Mouse (Mus musculus) hindbrain, embryonic 13.5 days (tissue): ENCODE measurements around the gene Chadl. TPM values are rescaled to one million over a fixed set of nuclear protein-coding genes. Genes with fewer than 3 reads are reported as not detected.
"Not testable (repeated sequence)": the region's sequence is repeated elsewhere in the genome, so short reads cannot be mapped to it uniquely, and the experiment has no call there.

Source experiments
- ATAC-seq: fragments of 200-750 bp; cut with Nextera tagmentation; 2 replicates; pipeline ENCODE4 v1.8.0; 2017; ENCODE audit warnings: moderate TSS enrichment; ENCODE audit not compliant: low FRiP score
- H3K27ac ChIP-seq: fragments of 300-500 bp; sonication (generic); 2 replicates; pipeline ENCODE4 v1.5.1; 2015; ENCODE audit warnings: inconsistent platforms, mild to moderate bottlenecking, moderate library complexity
- H3K27me3 ChIP-seq: fragments of 300-500 bp; sonication (generic); 2 replicates; pipeline ENCODE4 v1.6.1; 2015; ENCODE audit warnings: mild to moderate bottlenecking, inconsistent platforms
- H3K36me3 ChIP-seq: fragments of 300-500 bp; sonication (generic); 2 replicates; pipeline ENCODE4 v1.6.1; 2015; ENCODE audit warnings: mild to moderate bottlenecking, inconsistent platforms
- H3K4me1 ChIP-seq: fragments of 300-500 bp; sonication (generic); replicated peaks from 2 replicates; pipeline ENCODE4 v1.6.1; 2015; ENCODE audit warnings: inconsistent platforms
- H3K4me2 ChIP-seq: fragments of 300-500 bp; sonication (generic); 2 replicates; pipeline ENCODE4 v1.6.1; 2015; ENCODE audit warnings: inconsistent platforms, mild to moderate bottlenecking, moderate library complexity
- H3K4me3 ChIP-seq: fragments of 300-500 bp; sonication (generic); 2 replicates; pipeline ENCODE4 v1.5.1; 2015; ENCODE audit warnings: mild to moderate bottlenecking, inconsistent platforms
- H3K9ac ChIP-seq: fragments of 300-500 bp; sonication (generic); 2 replicates; pipeline ENCODE4 v1.6.1; 2015; ENCODE audit warnings: mild to moderate bottlenecking, inconsistent platforms
- H3K9me3 ChIP-seq: fragments of 300-500 bp; sonication (generic); 2 replicates; pipeline ENCODE4 v1.6.1; 2016; ENCODE audit warnings: inconsistent platforms
- WGBS: fragments of 180-500 bp; shearing (Covaris S2); methylation state at CpG from one replicate; pipeline ENCODE4 v1.1.7; 2015; 5-methylcytosine and 5-hydroxymethylcytosine counted together
- polyA plus RNA-seq: library from polyadenylated mRNA; unstranded; fragments of >200 nt; fragmentation: Nextera tagmentation; extraction: Ambion mirVana; gene quantifications from 2 replicates; pipeline ENCODE4 v1.2.1, GENCODE M21; 2015

The Chadl gene
- polyA plus RNA-seq, 1 experiment from 2014 or later: 14.2 TPM

DNA sequence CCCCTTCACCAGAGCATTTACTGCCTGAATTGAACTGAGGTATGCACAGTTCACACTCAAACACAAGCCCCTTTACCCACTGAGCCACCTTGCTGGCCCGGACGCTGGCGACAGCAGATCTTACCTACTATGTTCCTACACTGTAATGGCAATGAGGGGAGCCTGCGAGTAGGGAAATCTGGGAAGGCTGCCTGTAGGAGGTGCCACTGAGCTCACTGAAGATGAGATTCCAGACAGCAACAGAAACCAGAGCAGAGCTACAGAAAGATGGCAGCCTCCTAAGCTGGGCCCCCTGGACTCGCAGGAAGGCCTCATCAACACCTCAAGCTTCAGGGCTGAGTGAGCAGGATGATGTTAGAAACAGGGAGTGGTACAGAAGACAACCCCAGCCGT is 22.0 kb upstream of the Chadl start:
- no peak for ATAC-seq
- 95% methylated on average over 6 of the region's 6 CpGs for WGBS
- H3K4me1 ChIP-seq: peaks cover 14% of the 10 kb centered on the region
- no peaks in the 10 kb centered on the region for H3K9me3 ChIP-seq
- H3K27me3 ChIP-seq: no peaks in the 10 kb centered on the region
- H3K36me3 ChIP-seq: peaks cover 92% of the 10 kb centered on the region
- peak overlapping the region; percentile 82 for H3K27ac ChIP-seq
- no peak overlapping the region for H3K4me2 ChIP-seq
- no peak overlapping the region for H3K9ac ChIP-seq
- no peak overlapping the region for H3K4me3 ChIP-seq

DNA sequence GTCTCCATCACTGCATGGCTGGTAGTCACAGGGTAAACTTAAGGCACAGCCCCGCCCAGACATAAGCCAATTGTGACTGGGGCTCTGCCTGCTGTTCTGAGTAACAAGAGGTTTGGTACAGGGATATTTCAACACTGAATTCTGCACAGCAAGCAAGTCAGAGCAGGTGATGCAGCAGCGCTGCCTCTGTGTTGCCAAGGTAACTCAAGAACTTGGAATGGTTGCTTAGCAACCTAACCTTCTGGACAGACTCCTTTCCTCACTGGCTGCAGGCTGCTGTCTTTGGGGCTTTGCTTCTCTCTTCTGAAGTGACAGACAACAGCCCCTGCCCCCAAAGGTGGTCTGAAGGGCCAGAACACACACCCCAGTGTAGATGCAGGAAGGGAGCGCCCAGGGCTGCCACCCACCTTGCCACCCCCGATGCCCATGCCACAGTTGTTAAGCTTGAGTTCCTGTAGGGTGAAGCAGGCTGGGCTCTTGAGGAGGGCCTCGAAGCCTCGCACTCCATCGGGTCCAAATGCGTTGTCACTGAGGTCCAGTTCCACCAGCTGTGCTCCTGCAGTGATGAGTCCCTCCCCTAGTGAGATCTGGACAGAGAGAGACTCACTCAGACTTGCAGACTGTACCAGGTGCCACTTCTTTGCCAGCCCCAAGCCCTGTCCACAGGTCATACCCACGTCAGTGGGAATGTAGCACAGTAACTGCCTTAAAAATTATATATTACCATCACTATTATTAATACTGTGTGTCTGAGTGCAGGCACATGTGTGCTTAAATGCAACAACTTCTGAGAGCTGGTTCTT is 21.4 kb upstream of the Chadl start:
- H3K9ac ChIP-seq: 0 out of 2 replicates have a peak overlapping the region, but pooled peaks have one; percentile 2
- no peaks in the 10 kb centered on the region for H3K27me3 ChIP-seq
- H3K9me3 ChIP-seq: no peaks in the 10 kb centered on the region
- 87% methylated on average over 9 of the region's 9 CpGs for WGBS
- peaks cover 92% of the 10 kb centered on the region for H3K36me3 ChIP-seq
- H3K27ac ChIP-seq: peak overlapping the region; percentile 82
- peak; percentile 71 for ATAC-seq
- H3K4me1 ChIP-seq: peaks cover 14% of the 10 kb centered on the region
- no peak overlapping the region for H3K4me2 ChIP-seq
- no peak overlapping the region for H3K4me3 ChIP-seq

DNA sequence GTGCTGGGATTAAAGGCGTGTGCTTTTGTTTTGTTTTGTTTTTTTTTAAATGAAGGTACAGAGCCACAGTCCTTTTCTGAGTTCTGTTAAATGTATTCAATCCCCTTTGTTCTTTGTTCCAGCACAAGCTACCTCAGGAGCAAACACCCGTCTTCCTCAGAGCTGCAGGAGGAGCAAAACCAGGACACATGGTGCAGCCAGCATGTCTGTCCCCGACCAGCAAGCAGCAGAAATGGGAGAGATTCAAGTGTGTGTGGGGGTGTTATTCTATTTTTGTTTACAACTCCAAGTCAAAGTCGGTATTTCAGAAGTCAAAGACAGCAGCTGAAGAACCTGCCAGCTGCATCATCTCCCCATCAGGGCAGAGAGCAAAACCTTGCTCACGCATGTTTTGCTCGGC is 16.7 kb upstream of the Chadl start:
- no peak overlapping the region for H3K9ac ChIP-seq
- H3K9me3 ChIP-seq: no peaks in the 10 kb centered on the region
- H3K4me3 ChIP-seq: no peak overlapping the region
- peaks cover 92% of the 10 kb centered on the region for H3K36me3 ChIP-seq
- peaks cover 11% of the 10 kb centered on the region for H3K4me1 ChIP-seq
- H3K27ac ChIP-seq: no peak overlapping the region
- ATAC-seq: no peak
- H3K27me3 ChIP-seq: no peaks in the 10 kb centered on the region
- 88% methylated on average over 6 of the region's 6 CpGs for WGBS
- H3K4me2 ChIP-seq: no peak overlapping the region

DNA sequence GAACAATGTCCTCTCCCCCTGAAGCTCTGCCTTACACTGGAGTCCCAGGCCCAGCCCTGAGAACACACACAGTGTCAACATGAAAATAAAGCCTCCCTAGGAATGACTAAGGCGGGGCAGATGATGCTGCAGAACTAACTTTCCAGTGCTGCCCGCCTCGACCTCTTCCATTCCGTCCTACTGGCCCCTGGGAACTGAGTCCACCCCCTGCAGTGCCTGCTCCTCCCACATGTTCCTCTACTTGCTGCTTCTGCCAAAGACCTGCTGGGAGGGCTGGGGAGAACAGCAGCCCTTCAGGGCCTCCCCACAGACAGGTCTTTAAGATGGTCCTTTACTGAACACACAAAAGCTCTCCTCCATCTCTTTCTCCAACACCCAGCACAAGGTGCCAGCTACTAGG is 13.7 kb upstream of the Chadl start:
- no peak for ATAC-seq
- 77% methylated on average over 4 of the region's 4 CpGs for WGBS
- Histone ChIP-seq H3K27me3 (no peaks in the 10 kb centered on the region), H3K36me3 (peaks cover 90% of the 10 kb centered on the region), H3K9ac (no peak overlapping the region), H3K27ac (no peak overlapping the region), H3K4me3 (no peak overlapping the region), H3K4me2 (no peak overlapping the region), H3K9me3 (no peaks in the 10 kb centered on the region), H3K4me1 (no peaks in the 10 kb centered on the region)

DNA sequence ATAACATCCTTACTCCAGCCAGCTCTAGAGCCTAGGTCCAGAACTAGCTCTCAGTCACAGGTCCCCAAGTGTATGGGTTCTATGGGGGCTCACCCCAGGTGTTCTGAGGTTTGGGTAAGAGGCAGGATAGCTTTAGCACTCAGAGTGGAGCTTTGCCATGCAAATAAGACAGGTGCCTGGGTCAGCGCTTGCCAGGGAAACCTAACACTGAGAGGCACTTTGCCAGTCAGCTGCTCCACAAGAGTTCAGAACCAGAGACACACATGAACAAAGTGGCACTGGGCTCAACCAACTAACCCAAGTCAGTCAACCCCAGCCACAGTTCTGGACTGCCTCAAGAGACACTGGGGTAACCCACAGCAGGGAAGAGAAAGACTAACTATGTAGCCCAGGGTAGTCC is 12.6 kb upstream of the Chadl start:
- H3K4me1 ChIP-seq: no peaks in the 10 kb centered on the region
- H3K36me3 ChIP-seq: peaks cover 90% of the 10 kb centered on the region
- H3K9me3 ChIP-seq: no peaks in the 10 kb centered on the region
- no peak for ATAC-seq
- H3K4me2 ChIP-seq: no peak overlapping the region
- H3K4me3 ChIP-seq: no peak overlapping the region
- H3K27me3 ChIP-seq: no peaks in the 10 kb centered on the region
- H3K9ac ChIP-seq: no peak overlapping the region
- no peak overlapping the region for H3K27ac ChIP-seq
- WGBS: 100% methylated on average over 1 of the region's 1 CpGs

DNA sequence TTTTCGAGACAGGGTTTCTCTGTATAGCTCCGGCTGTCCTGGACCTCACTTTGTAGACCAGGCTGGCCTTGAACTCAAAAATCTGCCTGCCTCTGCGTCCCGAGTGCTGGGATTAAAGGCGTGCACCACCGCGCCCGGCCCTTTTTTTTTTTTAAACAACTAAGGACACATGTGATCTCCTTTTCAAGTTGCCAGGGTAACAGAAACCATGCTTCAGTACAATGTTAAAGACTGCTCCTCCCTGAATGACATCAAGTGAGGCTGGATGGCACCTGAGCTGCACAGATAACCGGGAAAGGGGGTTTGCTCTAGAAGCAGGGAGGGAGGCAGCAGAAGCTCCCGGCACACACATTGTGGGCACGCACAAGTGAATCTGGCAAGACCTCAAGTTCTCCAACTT is 11.9 kb upstream of the Chadl start:
- H3K4me1 ChIP-seq: no peaks in the 10 kb centered on the region
- no peak overlapping the region for H3K27ac ChIP-seq
- no peak overlapping the region for H3K4me3 ChIP-seq
- H3K9me3 ChIP-seq: no peaks in the 10 kb centered on the region
- ATAC-seq: no peak
- no peak overlapping the region for H3K4me2 ChIP-seq
- 90% methylated on average over 11 of the region's 11 CpGs for WGBS
- no peaks in the 10 kb centered on the region for H3K27me3 ChIP-seq
- peaks cover 95% of the 10 kb centered on the region for H3K36me3 ChIP-seq
- no peak overlapping the region for H3K9ac ChIP-seq

DNA sequence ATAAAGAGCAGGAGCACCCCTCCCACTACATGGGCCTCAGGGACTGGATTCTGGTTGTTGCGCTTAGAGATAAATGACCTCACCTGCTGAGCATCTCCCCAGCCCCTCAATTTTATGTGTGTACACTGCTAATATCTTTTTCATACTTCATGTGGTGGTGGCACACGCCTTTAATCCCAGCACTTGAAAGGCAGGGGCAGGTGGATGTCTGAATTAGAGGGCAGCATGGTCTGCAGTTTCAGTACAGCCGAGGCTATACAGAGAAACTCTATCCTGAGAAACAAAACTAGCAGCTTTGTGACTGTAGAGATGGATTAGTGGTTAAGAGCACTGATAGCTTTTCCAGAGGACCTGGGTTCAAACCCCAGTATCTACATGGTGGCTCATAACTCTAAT is 6.0 kb upstream of the Chadl start:
- no peaks in the 10 kb centered on the region for H3K27me3 ChIP-seq
- peaks cover 60% of the 10 kb centered on the region for H3K36me3 ChIP-seq
- WGBS: 87% methylated on average over 3 of the region's 3 CpGs
- no peaks in the 10 kb centered on the region for H3K9me3 ChIP-seq
- no peak overlapping the region for H3K4me2 ChIP-seq
- no peak overlapping the region for H3K4me3 ChIP-seq
- H3K9ac ChIP-seq: no peak overlapping the region
- no peak overlapping the region for H3K27ac ChIP-seq
- ATAC-seq: no peak
- H3K4me1 ChIP-seq: no peaks in the 10 kb centered on the region

DNA sequence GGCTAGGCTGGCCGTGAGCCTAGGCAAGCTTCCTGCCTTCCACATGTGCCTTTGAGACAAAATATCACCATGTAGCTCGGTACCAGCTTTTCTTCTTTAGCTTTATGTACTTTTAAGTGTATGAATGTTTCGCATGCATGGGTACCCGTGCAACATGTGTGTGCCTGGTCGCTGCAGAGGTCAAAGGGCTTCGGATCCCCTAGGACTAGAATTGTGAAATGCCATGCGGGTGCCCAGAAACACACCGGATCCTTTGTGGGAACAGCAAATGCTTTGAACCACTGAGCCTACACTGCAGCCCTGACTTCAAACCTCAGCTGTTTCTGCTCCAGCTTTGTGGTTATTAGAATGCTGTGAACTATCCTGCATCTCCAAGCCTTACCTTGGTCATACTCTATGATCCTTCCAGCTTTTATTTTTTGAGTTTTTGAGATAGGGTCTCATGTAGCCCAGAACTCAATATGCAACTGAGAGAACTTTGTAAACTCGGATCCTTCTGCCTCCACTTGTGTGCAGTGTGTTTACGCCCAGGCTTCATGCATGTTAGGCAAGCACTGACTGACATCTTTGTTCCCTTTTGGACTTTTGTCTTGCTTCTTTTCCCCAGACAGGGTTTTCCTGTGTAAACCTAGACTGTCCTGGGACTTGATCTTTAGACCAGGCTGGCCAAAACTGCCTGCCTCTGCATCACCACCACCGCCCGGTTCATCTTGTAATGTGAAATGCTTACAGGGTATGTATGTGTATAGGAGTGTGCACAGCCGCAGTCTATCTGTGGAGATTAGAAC is 5.4 kb upstream of the Chadl start:
- Histone ChIP-seq H3K4me1 (no peaks in the 10 kb centered on the region), H3K27ac (no peak overlapping the region), H3K9ac (no peak overlapping the region), H3K4me3 (no peak overlapping the region), H3K36me3 (peaks cover 54% of the 10 kb centered on the region), H3K4me2 (no peak overlapping the region), H3K9me3 (no peaks in the 10 kb centered on the region), H3K27me3 (no peaks in the 10 kb centered on the region)
- ATAC-seq: no peak
- 84% methylated on average over 13 of the region's 13 CpGs for WGBS

DNA sequence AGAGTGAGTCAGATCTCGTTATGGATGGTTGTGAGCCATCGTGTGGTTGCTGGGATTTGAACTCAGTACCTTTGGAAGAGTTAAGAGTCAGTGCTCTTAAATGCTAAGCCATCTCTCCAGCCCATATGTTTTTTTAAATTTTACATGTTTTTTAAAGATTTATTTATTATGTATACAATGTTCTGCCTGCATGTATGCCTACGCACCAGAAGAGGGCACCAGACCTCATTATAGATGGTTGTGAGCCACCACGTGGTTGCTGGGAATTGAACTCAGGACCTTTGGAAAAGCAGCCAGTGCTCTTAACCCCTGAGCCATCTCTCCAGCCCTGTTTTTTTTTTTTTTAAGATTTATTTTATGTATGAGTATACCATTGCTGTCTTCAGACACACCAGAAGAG is 4.3 kb upstream of the Chadl start:
- not testable (repeated sequence) for H3K27ac ChIP-seq, ATAC-seq, H3K27me3 ChIP-seq, H3K4me3 ChIP-seq, H3K4me2 ChIP-seq, H3K9me3 ChIP-seq, H3K4me1 ChIP-seq, H3K9ac ChIP-seq
- 76% methylated on average over 4 of the region's 4 CpGs for WGBS
- peaks cover 44% of the 10 kb centered on the region for H3K36me3 ChIP-seq

DNA sequence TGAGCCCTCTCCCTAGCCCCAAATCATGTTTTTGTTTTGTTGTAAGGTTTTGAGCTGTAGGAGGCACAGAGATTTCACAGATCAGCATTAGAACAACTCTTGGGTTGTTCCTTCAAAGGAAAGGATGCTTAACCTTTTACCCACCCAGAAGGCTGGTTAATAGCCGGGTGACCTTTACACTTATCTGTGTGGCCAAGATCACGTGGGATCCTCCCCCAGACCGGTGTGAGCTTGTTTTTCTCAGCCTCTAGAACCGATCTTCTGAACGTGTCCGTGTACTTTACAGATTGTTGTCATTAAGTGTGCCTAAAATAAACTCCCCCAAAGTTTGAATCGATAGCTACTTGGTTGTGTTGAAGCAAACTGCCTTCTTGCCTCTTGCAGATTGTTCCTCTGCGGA is 3.5 kb upstream of the Chadl start:
- H3K27me3 ChIP-seq: peaks cover 14% of the 10 kb centered on the region
- peaks cover 36% of the 10 kb centered on the region for H3K36me3 ChIP-seq
- H3K9me3 ChIP-seq: no peaks in the 10 kb centered on the region
- WGBS: 86% methylated on average over 8 of the region's 8 CpGs
- H3K4me2 ChIP-seq: no peak overlapping the region
- no peak for ATAC-seq
- no peak overlapping the region for H3K4me3 ChIP-seq
- H3K9ac ChIP-seq: no peak overlapping the region
- H3K27ac ChIP-seq: no peak overlapping the region
- H3K4me1 ChIP-seq: no peaks in the 10 kb centered on the region

DNA sequence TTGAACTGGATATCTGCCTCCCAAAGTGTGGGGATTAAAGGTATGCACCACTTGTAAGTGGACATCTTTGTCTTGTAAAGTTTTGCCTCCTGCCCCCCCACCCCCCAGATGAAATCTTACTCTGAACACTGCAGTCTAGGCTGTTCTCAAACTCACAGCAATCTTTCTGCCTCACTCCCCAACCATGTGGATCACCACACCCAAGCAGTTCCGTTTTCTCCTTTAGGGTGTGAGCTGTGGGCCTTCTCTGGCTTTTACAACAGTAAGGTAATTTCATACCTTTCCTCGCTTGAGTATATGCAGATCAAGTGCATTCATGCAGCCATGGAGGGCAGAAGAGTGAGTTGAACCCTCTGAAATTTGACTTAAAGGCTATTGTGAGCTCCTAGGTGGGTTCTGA is 3.1 kb upstream of the Chadl start:
- 73% methylated on average over 2 of the region's 2 CpGs for WGBS
- H3K4me1 ChIP-seq: peaks cover under 1% of the 10 kb centered on the region; the same call in 1 of the 2 replicates
- ATAC-seq: no peak
- H3K4me2 ChIP-seq: no peak overlapping the region
- no peak overlapping the region for H3K27ac ChIP-seq
- H3K9ac ChIP-seq: no peak overlapping the region
- peaks cover 19% of the 10 kb centered on the region for H3K27me3 ChIP-seq
- no peak overlapping the region for H3K4me3 ChIP-seq
- H3K9me3 ChIP-seq: no peaks in the 10 kb centered on the region
- H3K36me3 ChIP-seq: peaks cover 32% of the 10 kb centered on the region

DNA sequence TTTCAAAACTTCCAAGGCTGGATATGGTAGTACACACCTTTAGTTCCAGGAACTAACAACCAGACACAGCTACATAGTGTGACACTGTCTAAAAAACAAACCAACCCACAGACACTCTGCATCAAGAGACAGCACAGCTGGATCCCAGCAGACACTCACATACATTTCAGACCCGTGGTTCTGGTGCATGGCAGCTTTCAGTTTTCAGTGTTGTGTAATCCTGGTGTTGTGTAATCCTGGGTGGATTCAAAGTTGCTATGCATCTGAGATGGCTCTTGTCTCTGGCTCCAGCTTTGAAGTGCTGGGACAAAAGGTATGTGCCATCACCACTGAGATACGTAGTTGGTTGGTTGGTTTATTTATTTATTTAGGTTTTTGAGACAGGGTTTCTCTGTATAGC is 1.4 kb upstream of the Chadl start:
- WGBS: 76% methylated on average over 2 of the region's 2 CpGs

DNA sequence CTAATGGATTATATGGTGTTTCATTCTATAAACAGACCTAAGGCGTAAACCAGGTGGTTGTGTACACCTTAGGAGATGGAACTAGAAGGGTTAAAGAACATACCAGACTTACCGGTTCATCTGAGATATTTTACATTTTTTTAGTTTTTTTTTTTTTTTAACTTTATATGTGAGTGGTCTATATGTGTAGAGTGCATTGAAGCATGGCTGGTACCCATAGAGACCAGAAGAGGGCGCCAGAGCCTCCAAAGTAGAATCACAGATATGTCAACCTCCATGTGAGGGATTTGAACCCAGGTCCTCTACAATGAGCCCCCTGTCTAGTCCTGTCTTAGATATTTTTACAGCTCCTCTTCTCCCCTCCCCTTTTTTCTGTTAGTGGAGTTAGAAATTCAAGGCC is 760 bp upstream of the Chadl start:
- Histone ChIP-seq H3K36me3 (peaks cover 9% of the 10 kb centered on the region), H3K27ac (no peak overlapping the region), H3K4me3 (no peak overlapping the region), H3K9me3 (no peaks in the 10 kb centered on the region), H3K27me3 (peaks cover 42% of the 10 kb centered on the region), H3K9ac (no peak overlapping the region), H3K4me2 (no peak overlapping the region), H3K4me1 (peaks cover 24% of the 10 kb centered on the region)
- ATAC-seq: no peak
- WGBS: 58% methylated on average over 3 of the region's 3 CpGs

More for the DNA sequence above, 1.4 kb upstream of the Chadl start:
- Histone ChIP-seq H3K36me3 (peaks cover 16% of the 10 kb centered on the region), H3K4me1 (peaks cover 17% of the 10 kb centered on the region), H3K9me3 (no peaks in the 10 kb centered on the region), H3K9ac (no peak overlapping the region), H3K27me3 (peaks cover 35% of the 10 kb centered on the region), H3K4me3 (no peak overlapping the region), H3K4me2 (no peak overlapping the region), H3K27ac (no peak overlapping the region)
- no peak for ATAC-seq
